In the genomic region with DNA sequence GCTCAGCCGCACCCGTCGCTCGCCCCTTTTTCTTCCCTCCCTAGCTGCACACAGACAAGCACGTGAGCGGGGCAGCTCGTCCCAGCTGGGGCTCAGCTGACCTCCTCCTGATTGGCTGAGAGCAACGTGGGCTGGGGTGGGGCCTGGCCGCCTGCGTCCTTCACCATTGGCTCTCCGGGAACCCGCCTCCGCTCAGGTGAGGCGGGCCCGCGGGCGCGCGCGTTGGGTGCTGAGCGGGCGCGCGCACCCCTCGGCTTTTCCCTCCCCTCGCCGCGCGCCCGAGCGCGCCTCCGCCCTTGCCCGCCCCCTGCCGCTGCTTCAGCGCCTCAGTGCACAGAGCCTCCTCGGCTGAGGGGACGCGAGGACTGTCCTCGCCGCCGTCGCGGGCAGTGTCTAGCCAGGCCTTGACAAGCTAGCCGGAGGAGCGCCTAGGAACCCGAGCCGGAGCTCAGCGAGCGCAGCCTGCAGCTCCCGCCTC, we compare ENCODE assay signal across 8 mouse cellular contexts. TPM values are rescaled to one million over a fixed set of nuclear protein-coding genes. Genes with fewer than 3 reads are reported as not detected.
DNase-seq lines count a peak whose midpoint lies in the region; ATAC-seq and TF ChIP-seq lines count a peak whose summit lies in the region.

No protein-coding gene starts in this region.

- TF ChIP-seq CTCF in lung, adult 2 months (IDR thresholded peaks at IDR 0.05; ENCODE audit: insufficient read depth, low read length): no peak

- intact Hi-C loops in heart, postnatal 25 days (cut with DNase I): loop anchor here (5.0 to 10.0 kb wide), 3 partner anchors 125 to 343 kb away; no protein-coding TSS in a partner anchor

- under 1% methylated on average over 43 of the region's 51 CpGs for WGBS in forebrain, embryonic 14.5 days
- under 1% methylated on average over 42 of the region's 51 CpGs for WGBS in lung, adult 2 months

- H3K36me3 ChIP-seq in forebrain, embryonic 14.5 days (ENCODE audit: control insufficient read depth, insufficient read depth, low read length): no peaks in the 10 kb centered on the region

- peaks cover 16% of the 10 kb centered on the region; the same call in 1 of the 2 replicates for H3K4me1 ChIP-seq in forebrain, embryonic 14.5 days (ENCODE audit: control insufficient read depth, insufficient read depth, low read length)
- H3K4me1 ChIP-seq in lung, adult 2 months (ENCODE audit: control insufficient read depth, insufficient read depth, low read length): no peaks in the 10 kb centered on the region; the same call in none of the 2 replicates

- peak overlapping the region; percentile 96 for H3K4me3 ChIP-seq in forebrain, embryonic 14.5 days (ENCODE audit: low read depth, low read length)
- peak overlapping the region; percentile 93 for H3K4me3 ChIP-seq in lung, adult 2 months (replicated peaks; ENCODE audit: extremely low read depth, low read depth, low read length)

- no peaks in the 10 kb centered on the region for H3K27me3 ChIP-seq in forebrain, embryonic 14.5 days (replicated peaks; ENCODE audit: control insufficient read depth, insufficient read depth, low read length)

- DNase-seq in ES-CJ7 (ENCODE audit: low read depth, low spot score): peak; percentile 97
- peak; percentile 98 for DNase-seq in cerebellum, adult 11 months
- peak; percentile 99 for DNase-seq in forebrain, embryonic 14.5 days (ENCODE audit: low spot score)
- DNase-seq in heart, postnatal 25 days (ENCODE audit: low spot score): peak; percentile 97
- peak; percentile 96 to 98 for DNase-seq in layer of hippocampus, adult 18-20 months (ENCODE audit: low spot score in 2 of 2)
- peak; percentile 94 for DNase-seq in lung, adult 2 months
- DNase-seq in thymus, adult 18-20 months: peak; percentile 97

- H3K9ac ChIP-seq in forebrain, embryonic 14.5 days (ENCODE audit: low read length): peak overlapping the region; percentile 97

- peak overlapping the region; percentile 99 for H3K27ac ChIP-seq in forebrain, embryonic 14.5 days (ENCODE audit: low read depth, low read length)

- peak overlapping the region; percentile 62 for H3K4me2 ChIP-seq in forebrain, embryonic 14.5 days (ENCODE audit: low read length)

- ATAC-seq in forebrain, embryonic 14.5 days: peak; percentile 100
- ATAC-seq in neutrophil, adult 5-6 weeks (ENCODE audit: extremely low read depth, insufficient number of reproducible peaks, low FRiP score, poor library complexity, severe bottlenecking): peak; percentile 99

- H3K9me3 ChIP-seq in forebrain, embryonic 14.5 days (replicated peaks; ENCODE audit: control insufficient read depth, low read length): no peaks in the 10 kb centered on the region

- peak; percentile 96 for TF ChIP-seq POLR2A in lung, adult 2 months (IDR thresholded peaks at IDR 0.05; ENCODE audit: borderline replicate concordance, extremely low read depth, low read depth, low read length)

RNA-seq across cellular contexts. Expression of gene Hif1a, which starts 6.5 kb away (rescaled TPM):
- 87.2 and 95.6 TPM in 2 replicates for polyA plus RNA-seq in forebrain, embryonic 14.5 days (2014; fragmentation: Nextera tagmentation; extraction: Ambion mirVana)
- total RNA-seq in heart, postnatal 25 days (2021): 10 to 100 TPM; 49.5 to 56.0 TPM
- total RNA-seq in layer of hippocampus, adult 18-20 months (2021): 10 to 100 TPM; 50.6 to 54.4 TPM
- 19.0 and 23.9 TPM in 2 replicates for polyA plus RNA-seq in lung, adult 2 months (2012; rRNA removed)
- total RNA-seq in neutrophil, adult 5-6 weeks (2017): 120 and 135 TPM in 2 replicates

RNA-seq across cellular contexts. Expression of gene Gm49321, which starts 29.7 kb away (rescaled TPM):
- polyA plus RNA-seq in forebrain, embryonic 14.5 days (2014; fragmentation: Nextera tagmentation; extraction: Ambion mirVana): 13.6 and 19.3 TPM in 2 replicates
- total RNA-seq in heart, postnatal 25 days (2021): 1 to 10 TPM; 6.7 to 7.2 TPM
- 10 to 100 TPM in 1 of 2 experiments, 1 to 10 TPM in 1; 9.5 to 15.6 TPM for total RNA-seq in layer of hippocampus, adult 18-20 months (2021)
- not detected in 2 replicates for polyA plus RNA-seq in lung, adult 2 months (2012; rRNA removed)
- total RNA-seq in neutrophil, adult 5-6 weeks (2017): not detected in 2 replicates

RNA-seq across cellular contexts. Expression of gene Snapc1, which starts 56.6 kb away (rescaled TPM):
- polyA plus RNA-seq in forebrain, embryonic 14.5 days (2014; fragmentation: Nextera tagmentation; extraction: Ambion mirVana): 26.0 and 38.4 TPM in 2 replicates
- total RNA-seq in heart, postnatal 25 days (2021): 10 to 100 TPM in 1 of 2 experiments, 1 to 10 TPM in 1; 9.9 to 11.4 TPM
- total RNA-seq in layer of hippocampus, adult 18-20 months (2021): 10 to 100 TPM; 41.1 to 42.9 TPM
- 8.2 and 8.9 TPM in 2 replicates for polyA plus RNA-seq in lung, adult 2 months (2012; rRNA removed)
- 18.7 and 25.3 TPM in 2 replicates for total RNA-seq in neutrophil, adult 5-6 weeks (2017)

Comparison
In these comparisons a context has a peak if more than half of its experiments do, and no peak if none do; other contexts are left out.
1. Peak in every context shown above with its lines: DNase-seq, ATAC-seq, H3K4me3 ChIP-seq and H3K27ac ChIP-seq.